Mouse (Mus musculus) testis, adult 2 months (tissue): ENCODE results near the gene Plxna4.

Experiments
- CTCF ChIP-seq: fragments of 200-500 bp; IDR thresholded peaks from 2 replicates; pipeline ENCODE4 v1.5.1; 2012; ENCODE audit warnings: low read depth, mild to moderate bottlenecking, inconsistent platforms, low read length, moderate library complexity; ENCODE audit not compliant: control insufficient read depth, insufficient read depth, insufficient replicate concordance
- POLR2A ChIP-seq: fragments of 200-500 bp; IDR thresholded peaks from 2 replicates; pipeline ENCODE4 v1.6.1; 2012; ENCODE audit warnings: low read depth, mild to moderate bottlenecking, inconsistent platforms, low read length, moderate library complexity; ENCODE audit not compliant: control insufficient read depth

GRCm38 (mm10) chr6:32518617-32519016 lies 69.4 kb downstream of the Plxna4 start:
- no peak for TF ChIP-seq CTCF
- no peak for TF ChIP-seq POLR2A
